9 mouse cellular contexts compared by ENCODE assay signal in genomic region chr12:4905946-4906345, GRCm38 (mm10). TPM values are rescaled to one million over a fixed set of nuclear protein-coding genes. Genes with fewer than 3 reads are reported as not detected.
DNase-seq lines count a peak whose midpoint lies in the region; ATAC-seq lines count a peak whose summit lies in the region.
"Had no signal": no experiment of that assay in that cellular context is flagged by ENCODE, and none has a peak within 500 bp of the region (broad histone marks: within the 10 kb centered on the region; RNA-seq: fewer than 3 reads in every experiment).

No protein-coding gene starts in this region.

- H3K4me1 ChIP-seq in megakaryocyte, embryonic 14.5 days, result peaks cover 44% of the 10 kb centered on the region
- no peaks in the 10 kb centered on the region for H3K4me1 ChIP-seq in intestine, embryonic 16.5 days (ENCODE audit: control insufficient read depth, insufficient read depth, low read length)
- H3K4me1 ChIP-seq: limb, embryonic 15.5 days had no signal

- peaks cover 39% of the 10 kb centered on the region for H3K36me3 ChIP-seq in megakaryocyte, embryonic 14.5 days (replicated peaks; ENCODE audit: low read length)
- no peaks in the 10 kb centered on the region for H3K36me3 ChIP-seq in intestine, embryonic 16.5 days (ENCODE audit: control insufficient read depth, insufficient read depth, low read length)
- no peaks in the 10 kb centered on the region for H3K36me3 ChIP-seq in splenic B cell, adult 2 months (ENCODE audit: control insufficient read depth, insufficient read depth, low read length, poor library complexity, severe bottlenecking)

- peak overlapping the region; percentile 26; the same call in 1 of the 2 replicates for H3K4me2 ChIP-seq in intestine, embryonic 16.5 days (ENCODE audit: low read depth, low read length)

- H3K4me3 ChIP-seq in megakaryocyte, embryonic 14.5 days (replicated peaks), result peak overlapping the region; percentile 83
- H3K4me3 ChIP-seq in intestine, embryonic 16.5 days (ENCODE audit: low read length), result no peak overlapping the region

- no peaks in the 10 kb centered on the region for H3K9me3 ChIP-seq in megakaryocyte, embryonic 14.5 days
- H3K9me3 ChIP-seq in intestine, embryonic 16.5 days (ENCODE audit: control insufficient read depth, low read length), result no peaks in the 10 kb centered on the region
- H3K9me3 ChIP-seq: limb, embryonic 15.5 days had no signal

- H3K27me3 ChIP-seq in megakaryocyte, embryonic 14.5 days (replicated peaks), result no peaks in the 10 kb centered on the region
- no peaks in the 10 kb centered on the region for H3K27me3 ChIP-seq in intestine, embryonic 16.5 days (replicated peaks; ENCODE audit: control insufficient read depth, insufficient read depth, low read length)
- no peaks in the 10 kb centered on the region for H3K27me3 ChIP-seq in splenic B cell, adult 2 months (ENCODE audit: control insufficient read depth, insufficient read depth, low read length, poor library complexity, severe bottlenecking)
- H3K27me3 ChIP-seq: limb, embryonic 15.5 days had no signal

- DNase-seq in cerebellum, adult 9-10 months, result peak; percentile 57
- no peak for DNase-seq in cerebellum, adult 8-10 months
- peak; percentile 25 for DNase-seq in splenic B cell, adult 2 months (ENCODE audit: low read depth, low spot score)
- no peak for DNase-seq in natural killer cell, adult 2 months (ENCODE audit: low spot score in 2 of 2)
- no peak for DNase-seq in thymus, postnatal 36 days

- H3K27ac ChIP-seq in intestine, embryonic 16.5 days (ENCODE audit: low read length), result no peak overlapping the region
- H3K27ac ChIP-seq: limb, embryonic 15.5 days had no signal

- WGBS in intestine, embryonic 16.5 days, result 81% methylated on average over 7 of the region's 7 CpGs

- no peak overlapping the region for H3K9ac ChIP-seq in intestine, embryonic 16.5 days (ENCODE audit: low read depth, low read length)
- H3K9ac ChIP-seq: limb, embryonic 15.5 days had no signal

- ATAC-seq in megakaryocyte, adult 5-6 weeks (ENCODE audit: poor library complexity, severe bottlenecking), result no peak
- ATAC-seq in intestine, embryonic 16.5 days, result no peak

RNA-seq across cellular contexts. Expression of gene Ubxn2a, which starts 1.6 kb away (rescaled TPM):
- polyA plus RNA-seq in megakaryocyte, embryonic 14.5 days (2012; ENCODE audit: insufficient read depth, low replicate concordance), result 2.5 and 10.4 TPM in 2 replicates
- 9.1 and 10.9 TPM in 2 replicates for total RNA-seq in megakaryocyte, adult 5-6 weeks (2015)
- 18.6 and 22.8 TPM in 2 replicates for total RNA-seq in megakaryocyte, adult 5-6 weeks (2017)
- polyA plus RNA-seq in intestine, embryonic 16.5 days (2015; fragmentation: Nextera tagmentation; extraction: Ambion mirVana), result 31.0 and 32.8 TPM in 2 replicates

RNA-seq across cellular contexts. Expression of gene Atad2b, which starts 11.2 kb away (rescaled TPM):
- polyA plus RNA-seq in megakaryocyte, embryonic 14.5 days (2012; ENCODE audit: insufficient read depth, low replicate concordance), result 1.4 and 7.0 TPM in 2 replicates
- 79.0 and 90.2 TPM in 2 replicates for total RNA-seq in megakaryocyte, adult 5-6 weeks (2015)
- total RNA-seq in megakaryocyte, adult 5-6 weeks (2017), result 56.8 and 63.5 TPM in 2 replicates
- 4.4 and 5.2 TPM in 2 replicates for polyA plus RNA-seq in intestine, embryonic 16.5 days (2015; fragmentation: Nextera tagmentation; extraction: Ambion mirVana)

RNA-seq across cellular contexts. Expression of gene Mfsd2b, which starts 31.8 kb away (rescaled TPM):
- polyA plus RNA-seq in megakaryocyte, embryonic 14.5 days (2012; ENCODE audit: insufficient read depth, low replicate concordance), result 312 and 347 TPM in 2 replicates
- total RNA-seq in megakaryocyte, adult 5-6 weeks (2015), result 0.40 and 3.2 TPM in 2 replicates
- total RNA-seq in megakaryocyte, adult 5-6 weeks (2017), result 0.81 and 1.2 TPM in 2 replicates
- 1.3 and 1.7 TPM in 2 replicates for polyA plus RNA-seq in intestine, embryonic 16.5 days (2015; fragmentation: Nextera tagmentation; extraction: Ambion mirVana)

Comparison
In these comparisons a context has a peak if more than half of its experiments do, and no peak if none do; other contexts are left out.
1. DNase-seq: peak in cerebellum, adult 9-10 months (single experiment) and splenic B cell, adult 2 months (single experiment); none in cerebellum, adult 8-10 months (single experiment), natural killer cell, adult 2 months (0 of 2) and thymus, postnatal 36 days (0 of 2).
2. RNA of gene Mfsd2b, which starts 31.8 kb away (polyA plus RNA-seq): 312 to 347 TPM in megakaryocyte, embryonic 14.5 days; 1.3 to 1.7 TPM in intestine, embryonic 16.5 days; every median in the first group is over 100 times any median in the second.